Mouse (Mus musculus) large intestine, adult 2 months (tissue): Measurements from ENCODE around the gene Deup1. TPM values are rescaled to one million over a fixed set of nuclear protein-coding genes. Genes with fewer than 3 reads are reported as not detected.

Experiments used
- polyA plus RNA-seq: library from polyadenylated mRNA; depleted of rRNA; stranded (reverse); fragments of >200 nt; gene quantifications from 2 replicates; pipeline ENCODE4 v1.2.3, GENCODE M21; 2012; rRNA removed

Deup1 gene
- polyA plus RNA-seq, 1 experiment = 0.06 TPM

Other genes starting within 250 kb of the Deup1 start
- gene Smco4, start 134.5 kb downstream of the Deup1 start, polyA plus RNA-seq = 20.8 and 22.1 TPM in 2 replicates
- gene Slc36a4, start 81.8 kb upstream of the Deup1 start, polyA plus RNA-seq = 2.1 and 2.5 TPM in 2 replicates
- gene Mtnr1b, start 246.6 kb upstream of the Deup1 start, polyA plus RNA-seq = not detected in 2 replicates